Mouse (Mus musculus): ENCODE measurements at regions not wholly inside any gene's neighbourhood (a gene's known extent, or its start where the extent isn't known, plus 50 kb on each side); places are given as distances from the start of the nearest gene placed in this dataset.

DNA sequence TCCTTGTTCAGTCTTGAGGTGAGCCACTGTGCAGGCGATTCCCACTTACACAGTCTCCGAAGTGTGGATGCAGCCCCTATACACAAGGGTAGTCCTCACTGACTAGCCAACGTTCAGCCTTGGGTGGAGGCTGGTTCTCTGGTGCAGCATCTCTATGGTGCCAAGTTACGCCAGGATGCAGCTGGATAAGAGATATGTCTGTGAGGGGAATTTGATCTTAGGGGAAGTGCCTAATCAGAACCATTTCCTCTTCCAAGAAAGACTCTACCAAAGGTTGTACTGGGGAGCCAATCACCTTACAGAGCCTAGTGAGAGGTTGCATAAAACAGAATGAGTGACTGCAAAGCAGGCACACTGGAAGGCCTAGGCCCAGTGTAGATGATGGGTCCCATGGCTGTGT is 71.0 kb upstream of the Kcnk2 start:
- DNase-seq (ENCODE audit: low spot score) = no peak

DNA sequence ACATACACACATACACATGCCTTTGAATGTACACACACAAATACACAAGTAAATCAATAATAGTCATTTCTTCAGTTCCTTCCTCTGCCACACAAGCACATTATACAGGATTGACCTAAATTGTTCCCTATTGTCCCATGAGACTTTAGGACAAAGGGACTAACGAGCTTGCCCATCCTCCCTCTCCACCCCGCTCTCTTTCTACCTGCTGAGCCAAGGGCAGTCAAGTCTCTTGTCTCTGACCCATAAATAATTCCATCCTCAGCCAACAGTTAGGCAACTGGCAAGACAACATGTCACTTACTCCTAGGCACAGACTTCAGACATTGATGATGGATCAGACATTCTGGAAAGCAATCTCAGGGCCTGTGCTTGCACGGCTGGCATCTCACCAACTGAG is 56.3 kb upstream of the Kcnk2 start:
- DNase-seq (ENCODE audit: low spot score) = no peak
